Mouse (Mus musculus): ENCODE measurements around the gene Btbd9.
"Not testable (repeated sequence)": the region's sequence is repeated elsewhere in the genome, so short reads cannot be mapped to it uniquely, and the experiment has no call there.

The Btbd9 gene

GRCm38 (mm10) chr17:30512531-30512930, 63.8 kb downstream of the Btbd9 start:
- no peak for DNase-seq (ENCODE audit: low read depth, low spot score)

- no peak for DNase-seq (ENCODE audit: low read depth, low spot score)
Observed at GRCm38 (mm10) chr17:30512007-30512406, 64.3 kb downstream of the Btbd9 start.

GRCm38 (mm10) chr17:30511399-30511798, 64.9 kb downstream of the Btbd9 start:
- DNase-seq (ENCODE audit: low read depth, low spot score): no peak

- DNase-seq (ENCODE audit: low read depth, low spot score): no peak
Observed at GRCm38 (mm10) chr17:30510171-30510570, 66.1 kb downstream of the Btbd9 start.

- no peak for DNase-seq (ENCODE audit: low read depth, low spot score)
Observed at GRCm38 (mm10) chr17:30509646-30510045, 66.6 kb downstream of the Btbd9 start.

GRCm38 (mm10) chr17:30507636-30508576, 68.4 kb downstream of the Btbd9 start:
- peak; percentile 24 for DNase-seq (ENCODE audit: low read depth, low spot score)

- DNase-seq (ENCODE audit: low read depth, low spot score): no peak
Observed at GRCm38 (mm10) chr17:30506916-30507315, 69.4 kb downstream of the Btbd9 start.

- not testable (repeated sequence) for DNase-seq (ENCODE audit: low read depth, low spot score)
Observed at GRCm38 (mm10) chr17:30499541-30499940, 76.7 kb downstream of the Btbd9 start.

- DNase-seq (ENCODE audit: low read depth, low spot score): no peak
Observed at GRCm38 (mm10) chr17:30498779-30499178, 77.5 kb downstream of the Btbd9 start.

- DNase-seq (ENCODE audit: low read depth, low spot score): no peak
Observed at GRCm38 (mm10) chr17:30498376-30498719, 77.9 kb downstream of the Btbd9 start.

GRCm38 (mm10) chr17:30497525-30498375, 78.5 kb downstream of the Btbd9 start:
- DNase-seq (ENCODE audit: low read depth, low spot score): peak; percentile 75

- no peak for DNase-seq (ENCODE audit: low read depth, low spot score)
Observed at GRCm38 (mm10) chr17:30495567-30495966, 80.7 kb downstream of the Btbd9 start.

- no peak for DNase-seq (ENCODE audit: low read depth, low spot score)
Observed at GRCm38 (mm10) chr17:30495154-30495553, 81.1 kb downstream of the Btbd9 start.

GRCm38 (mm10) chr17:30493481-30493880, 82.8 kb downstream of the Btbd9 start:
- no peak for DNase-seq (ENCODE audit: low read depth, low spot score)

- DNase-seq (ENCODE audit: low read depth, low spot score): no peak
Observed at GRCm38 (mm10) chr17:30492191-30492590, 84.1 kb downstream of the Btbd9 start.

- DNase-seq (ENCODE audit: low read depth, low spot score): no peak
Observed at GRCm38 (mm10) chr17:30491601-30492000, 84.7 kb downstream of the Btbd9 start.

- DNase-seq (ENCODE audit: low read depth, low spot score): no peak
Observed at GRCm38 (mm10) chr17:30490601-30491000, 85.7 kb downstream of the Btbd9 start.

GRCm38 (mm10) chr17:30490086-30490485, 86.2 kb downstream of the Btbd9 start:
- no peak for DNase-seq (ENCODE audit: low read depth, low spot score)

- no peak for DNase-seq (ENCODE audit: low read depth, low spot score)
Observed at GRCm38 (mm10) chr17:30489629-30490028, 86.7 kb downstream of the Btbd9 start.

- no peak for DNase-seq (ENCODE audit: low read depth, low spot score)
Observed at GRCm38 (mm10) chr17:30487695-30488094, 88.6 kb downstream of the Btbd9 start.

- no peak for DNase-seq (ENCODE audit: low read depth, low spot score)
Observed at GRCm38 (mm10) chr17:30485067-30485854, 91.0 kb downstream of the Btbd9 start.
